Comparison of ENCODE assay signal across 12 mouse cellular contexts in the genomic region with DNA sequence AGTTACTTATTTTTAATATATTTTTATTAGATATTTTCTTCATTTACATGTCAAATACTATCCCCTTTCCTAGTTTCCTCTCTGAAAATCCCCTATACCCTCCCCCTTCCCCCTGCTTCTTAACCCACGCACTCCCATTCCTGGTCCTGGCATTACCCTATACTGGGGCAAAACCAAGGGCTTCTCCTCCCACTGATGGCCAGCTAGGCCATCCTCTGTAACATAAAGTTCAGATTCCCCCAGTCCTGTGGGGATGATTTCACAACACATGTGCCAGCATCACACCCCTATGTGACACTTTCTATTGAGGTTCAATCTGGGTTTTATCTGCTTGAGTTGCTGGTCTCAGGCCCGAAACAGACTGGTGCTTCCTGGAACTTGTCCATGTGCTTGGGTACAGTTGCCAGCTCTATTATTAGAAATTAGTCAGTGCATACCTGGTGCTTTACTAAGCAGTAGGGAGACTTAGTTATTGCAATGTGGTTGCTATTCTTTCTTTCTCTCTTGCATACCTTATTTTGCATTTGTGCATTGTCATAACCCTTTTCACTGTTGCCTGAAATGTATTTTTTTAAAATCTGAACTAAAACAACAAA.
DNase-seq lines count a peak whose midpoint lies in the region; ATAC-seq and TF ChIP-seq lines count a peak whose summit lies in the region.
"Had no signal": no experiment of that assay in that cellular context is flagged by ENCODE, and none has a peak within 500 bp of the region (broad histone marks: within the 10 kb centered on the region; RNA-seq: fewer than 3 reads in every experiment).

No protein-coding gene starts in this region.

- H3K4me3 ChIP-seq in midbrain, embryonic 12.5 days: no peak overlapping the region
- H3K4me3 ChIP-seq in midbrain, embryonic 16.5 days (ENCODE audit: low read depth, low read length): no peak overlapping the region
- H3K4me3 ChIP-seq in stomach, postnatal 0 days (ENCODE audit: low read depth, low read length): no peak overlapping the region
- no peak overlapping the region for H3K4me3 ChIP-seq in thymus, adult 2 months (ENCODE audit: control insufficient read depth, insufficient read depth, low read length)
- H3K4me3 ChIP-seq: embryonic facial prominence, embryonic 15.5 days; heart, adult 2 months; limb, embryonic 12.5 days; lung, embryonic 15.5 days had no signal

- peak; percentile 13 for DNase-seq in gastrocnemius, postnatal 10 days
- no peak for DNase-seq in gastrocnemius, postnatal 4 days (ENCODE audit: low spot score in 2 of 2)
- peak; percentile 96 to 97 for DNase-seq in cerebellum, postnatal 14 days
- DNase-seq in stomach, postnatal 0 days (ENCODE audit: low spot score): no peak
- no peak for DNase-seq in thymus, adult 2 months
- no peak for DNase-seq in thymus, postnatal 14 days

- H3K27ac ChIP-seq in midbrain, embryonic 12.5 days (replicated peaks): no peak overlapping the region
- H3K27ac ChIP-seq in midbrain, embryonic 16.5 days (ENCODE audit: low read length): no peak overlapping the region
- H3K27ac ChIP-seq in stomach, postnatal 0 days (replicated peaks): no peak overlapping the region
- H3K27ac ChIP-seq in thymus, adult 2 months (ENCODE audit: control insufficient read depth, insufficient read depth, low read length): no peak overlapping the region
- H3K27ac ChIP-seq: embryonic facial prominence, embryonic 15.5 days; heart, adult 2 months; limb, embryonic 12.5 days; lung, embryonic 15.5 days had no signal

- no peak for TF ChIP-seq POLR2A in thymus, adult 2 months (IDR thresholded peaks at IDR 0.05; ENCODE audit: control insufficient read depth, extremely low read depth, insufficient read depth, low read length, poor library complexity)

- H3K9ac ChIP-seq in midbrain, embryonic 12.5 days (replicated peaks): no peak overlapping the region
- no peak overlapping the region for H3K9ac ChIP-seq in midbrain, embryonic 16.5 days (ENCODE audit: low read depth, low read length)
- no peak overlapping the region for H3K9ac ChIP-seq in stomach, postnatal 0 days (ENCODE audit: low read length)
- H3K9ac ChIP-seq: embryonic facial prominence, embryonic 15.5 days; limb, embryonic 12.5 days; lung, embryonic 15.5 days had no signal

- WGBS in midbrain, embryonic 12.5 days: 93% methylated on average over 2 of the region's 2 CpGs
- 84% methylated on average over 2 of the region's 2 CpGs for WGBS in midbrain, embryonic 16.5 days
- 67% methylated on average over 2 of the region's 2 CpGs for WGBS in stomach, postnatal 0 days
- 82% methylated on average over 2 of the region's 2 CpGs for WGBS in thymus, adult 2 months

- ATAC-seq in midbrain, embryonic 12.5 days (ENCODE audit: low FRiP score, low read depth): 0 out of 2 replicates have a peak, but pooled peaks have one; percentile 30
- ATAC-seq in midbrain, embryonic 16.5 days: no peak
- ATAC-seq in stomach, postnatal 0 days (ENCODE audit: low FRiP score, low TSS enrichment): no peak

- H3K4me1 ChIP-seq in midbrain, embryonic 12.5 days: no peaks in the 10 kb centered on the region
- no peaks in the 10 kb centered on the region for H3K4me1 ChIP-seq in midbrain, embryonic 16.5 days (ENCODE audit: control insufficient read depth, insufficient read depth, low read length)
- no peaks in the 10 kb centered on the region for H3K4me1 ChIP-seq in stomach, postnatal 0 days (replicated peaks; ENCODE audit: control insufficient read depth, insufficient read depth)
- H3K4me1 ChIP-seq in thymus, adult 2 months (replicated peaks; ENCODE audit: control insufficient read depth, insufficient read depth, low read length): no peaks in the 10 kb centered on the region
- H3K4me1 ChIP-seq: embryonic facial prominence, embryonic 15.5 days; limb, embryonic 12.5 days; lung, embryonic 15.5 days had no signal

- no peaks in the 10 kb centered on the region for H3K9me3 ChIP-seq in midbrain, embryonic 12.5 days
- no peaks in the 10 kb centered on the region for H3K9me3 ChIP-seq in midbrain, embryonic 16.5 days (replicated peaks; ENCODE audit: control insufficient read depth, low read length, poor library complexity, severe bottlenecking)
- no peaks in the 10 kb centered on the region for H3K9me3 ChIP-seq in stomach, postnatal 0 days (ENCODE audit: control insufficient read depth, low read length)
- H3K9me3 ChIP-seq: embryonic facial prominence, embryonic 15.5 days; limb, embryonic 12.5 days; lung, embryonic 15.5 days had no signal

- TF ChIP-seq CTCF in stomach, postnatal 0 days (IDR thresholded peaks at IDR 0.05; ENCODE audit: low read depth): no peak
- TF ChIP-seq CTCF in thymus, adult 2 months (IDR thresholded peaks at IDR 0.05; ENCODE audit: borderline replicate concordance, control insufficient read depth, extremely low read depth, insufficient read depth, low read length, poor library complexity): no peak

- H3K27me3 ChIP-seq in midbrain, embryonic 12.5 days: no peaks in the 10 kb centered on the region
- no peaks in the 10 kb centered on the region for H3K27me3 ChIP-seq in midbrain, embryonic 16.5 days (ENCODE audit: control insufficient read depth, insufficient read depth, low read depth, low read length)
- no peaks in the 10 kb centered on the region for H3K27me3 ChIP-seq in stomach, postnatal 0 days (ENCODE audit: control insufficient read depth, insufficient read depth, low read length)
- H3K27me3 ChIP-seq in thymus, adult 2 months (ENCODE audit: control insufficient read depth, insufficient read depth, low read length): no peaks in the 10 kb centered on the region
- H3K27me3 ChIP-seq: embryonic facial prominence, embryonic 15.5 days; limb, embryonic 12.5 days; lung, embryonic 15.5 days had no signal

- no peak overlapping the region for H3K4me2 ChIP-seq in midbrain, embryonic 12.5 days (replicated peaks)
- H3K4me2 ChIP-seq in midbrain, embryonic 16.5 days (ENCODE audit: low read length): no peak overlapping the region
- no peak overlapping the region for H3K4me2 ChIP-seq in stomach, postnatal 0 days (replicated peaks; ENCODE audit: low read depth)
- H3K4me2 ChIP-seq: embryonic facial prominence, embryonic 15.5 days; limb, embryonic 12.5 days; lung, embryonic 15.5 days had no signal

- H3K36me3 ChIP-seq in midbrain, embryonic 12.5 days: no peaks in the 10 kb centered on the region
- no peaks in the 10 kb centered on the region for H3K36me3 ChIP-seq in midbrain, embryonic 16.5 days (ENCODE audit: control insufficient read depth, insufficient read depth, low read length)
- H3K36me3 ChIP-seq in stomach, postnatal 0 days (ENCODE audit: control insufficient read depth, insufficient read depth, low read length): no peaks in the 10 kb centered on the region
- H3K36me3 ChIP-seq in thymus, adult 2 months (ENCODE audit: control insufficient read depth, insufficient read depth, low read length): no peaks in the 10 kb centered on the region
- H3K36me3 ChIP-seq: embryonic facial prominence, embryonic 15.5 days; limb, embryonic 12.5 days; lung, embryonic 15.5 days had no signal

- no peak for TF ChIP-seq EP300 in stomach, postnatal 0 days (optimal IDR thresholded peaks at IDR 0.05)

Comparison
In these comparisons a context has a peak if more than half of its experiments do, and no peak if none do; other contexts are left out.
1. DNase-seq: peak in gastrocnemius, postnatal 10 days (single experiment) and cerebellum, postnatal 14 days (2 of 2); none in gastrocnemius, postnatal 4 days (0 of 2), stomach, postnatal 0 days (single experiment), thymus, adult 2 months (single experiment) and thymus, postnatal 14 days (single experiment).